Mouse (Mus musculus): ENCODE measurements at regions not wholly inside any gene's neighbourhood (a gene's known extent, or its start where the extent isn't known, plus 50 kb on each side); places are given as distances from the start of the nearest gene placed in this dataset.
A peak's percentile ranks its signal among the peaks of the same experiment; 100 is the strongest.

DNA sequence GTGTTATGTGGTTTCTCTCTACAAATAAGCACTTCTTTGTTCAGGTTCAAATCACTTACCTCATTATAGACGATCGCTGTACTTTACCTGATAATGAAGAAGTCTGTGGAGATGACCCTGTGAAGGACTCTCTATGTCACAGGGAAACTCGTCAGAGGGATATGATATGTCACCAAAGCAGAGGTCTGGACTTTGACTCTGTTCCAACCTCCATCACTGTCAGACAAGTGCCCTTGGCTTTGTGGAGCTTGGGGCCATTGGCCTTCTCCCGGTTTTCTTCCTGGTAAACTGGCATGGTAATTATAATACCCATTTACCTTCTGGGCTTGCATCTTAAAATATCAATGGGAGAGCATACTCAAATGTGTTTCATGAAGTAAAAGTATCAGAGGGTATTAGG, 98.1 kb upstream of the Rxfp2 start:
- Histone ChIP-seq H3K4me2 (replicated peaks; ENCODE audit: low read depth, low read length) (no peak overlapping the region), H3K4me1 (ENCODE audit: insufficient read depth, low read length) (no peaks in the 10 kb centered on the region), H3K36me3 (ENCODE audit: insufficient read depth, low read length) (no peaks in the 10 kb centered on the region), H3K9ac (replicated peaks; ENCODE audit: low read length) (no peak overlapping the region), H3K4me3 (ENCODE audit: low read length) (no peak overlapping the region), H3K27me3 (ENCODE audit: insufficient read depth, low read length) (no peaks in the 10 kb centered on the region), H3K9me3 (ENCODE audit: low read length) (no peaks in the 10 kb centered on the region), H3K27ac (ENCODE audit: low read length) (no peak overlapping the region)
- no peak for ATAC-seq (ENCODE audit: low FRiP score, low TSS enrichment)
- WGBS, result 85% methylated on average over 4 of the region's 4 CpGs

DNA sequence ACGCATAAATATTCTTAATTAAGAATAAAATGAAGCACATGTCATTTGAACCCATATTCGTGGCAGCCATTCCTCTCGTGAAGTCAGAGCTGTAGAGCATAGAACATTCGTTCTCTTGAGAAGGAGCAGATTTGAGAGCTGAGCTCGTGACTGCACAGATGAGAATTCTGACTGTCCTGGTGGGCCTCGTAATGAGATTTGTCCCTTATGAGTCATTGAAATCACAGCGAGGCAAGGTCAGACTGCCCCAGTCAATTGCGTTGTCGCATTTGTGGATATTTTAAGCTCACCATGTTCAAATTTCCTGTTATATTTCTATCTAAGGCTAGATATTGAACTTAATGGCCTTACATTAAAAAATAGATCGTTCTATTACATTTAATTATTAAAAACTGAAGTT, 94.0 kb upstream of the Rxfp2 start:
- WGBS, result 87% methylated on average over 10 of the region's 10 CpGs
- Histone ChIP-seq H3K36me3 (ENCODE audit: insufficient read depth, low read length) (no peaks in the 10 kb centered on the region), H3K4me2 (replicated peaks; ENCODE audit: low read depth, low read length) (no peak overlapping the region), H3K27ac (ENCODE audit: low read length) (no peak overlapping the region), H3K9me3 (ENCODE audit: low read length) (no peaks in the 10 kb centered on the region), H3K4me1 (ENCODE audit: insufficient read depth, low read length) (no peaks in the 10 kb centered on the region), H3K9ac (replicated peaks; ENCODE audit: low read length) (no peak overlapping the region), H3K27me3 (ENCODE audit: insufficient read depth, low read length) (no peaks in the 10 kb centered on the region), H3K4me3 (ENCODE audit: low read length) (no peak overlapping the region)
- no peak for ATAC-seq (ENCODE audit: low FRiP score, low TSS enrichment)

DNA sequence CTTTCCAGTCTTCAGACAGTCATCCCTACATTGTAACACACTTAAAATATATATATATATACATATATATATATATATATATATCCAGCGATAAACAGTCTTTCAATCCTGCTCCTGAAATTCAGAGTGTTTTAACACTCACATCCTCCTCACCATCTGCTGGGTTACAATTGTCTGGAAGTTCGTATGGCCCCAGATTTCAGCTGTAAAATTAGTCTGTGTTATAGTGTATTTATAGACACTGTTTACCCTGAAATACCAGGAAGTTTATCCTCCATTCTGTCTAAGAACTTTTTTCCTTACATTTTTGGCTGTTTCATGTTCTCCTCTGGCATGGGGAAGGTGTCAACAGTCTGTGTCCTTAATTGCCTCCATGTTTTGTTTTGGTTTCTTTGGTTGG, 91.7 kb upstream of the Rxfp2 start:
- no peak overlapping the region for H3K4me3 ChIP-seq (ENCODE audit: low read length)
- no peaks in the 10 kb centered on the region for H3K9me3 ChIP-seq (ENCODE audit: low read length)
- WGBS, result 74% methylated on average over 2 of the region's 2 CpGs
- H3K27ac ChIP-seq (ENCODE audit: low read length), result no peak overlapping the region
- H3K9ac ChIP-seq (replicated peaks; ENCODE audit: low read length), result no peak overlapping the region
- no peak overlapping the region for H3K4me2 ChIP-seq (replicated peaks; ENCODE audit: low read depth, low read length)
- no peak for ATAC-seq (ENCODE audit: low FRiP score, low TSS enrichment)
- H3K27me3 ChIP-seq (ENCODE audit: insufficient read depth, low read length), result no peaks in the 10 kb centered on the region
- no peaks in the 10 kb centered on the region for H3K36me3 ChIP-seq (ENCODE audit: insufficient read depth, low read length)
- no peaks in the 10 kb centered on the region for H3K4me1 ChIP-seq (ENCODE audit: insufficient read depth, low read length)

DNA sequence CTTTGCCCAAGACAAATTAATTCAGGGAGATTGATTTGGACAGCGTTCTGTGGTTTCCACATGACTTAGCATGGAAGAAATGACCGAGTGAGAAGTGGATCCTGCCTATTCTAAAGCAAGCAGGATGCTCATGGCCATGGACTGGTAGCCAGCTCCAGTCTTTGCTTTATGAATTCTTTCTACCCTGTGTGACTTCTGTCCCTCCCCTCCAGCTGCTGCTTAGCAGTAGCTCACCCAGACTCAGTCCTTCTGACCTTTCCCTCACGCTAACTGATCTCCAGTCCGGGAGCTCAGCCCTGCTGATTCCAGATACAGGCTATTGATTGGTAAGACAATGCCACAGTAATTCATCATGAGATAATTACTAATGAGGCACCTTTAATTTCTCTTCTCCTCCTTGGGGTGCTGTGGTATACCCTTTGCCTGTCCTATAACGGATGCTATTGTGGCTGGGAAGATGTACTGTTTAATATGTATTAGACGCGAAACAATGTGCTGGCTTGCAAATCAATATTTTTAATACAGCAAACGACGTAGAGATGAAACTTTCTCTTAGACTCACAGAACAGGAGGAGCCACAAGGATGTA, 86.8 kb upstream of the Rxfp2 start:
- H3K27ac ChIP-seq (ENCODE audit: low read length), result no peak overlapping the region
- H3K36me3 ChIP-seq (ENCODE audit: insufficient read depth, low read length), result no peaks in the 10 kb centered on the region
- H3K27me3 ChIP-seq (ENCODE audit: insufficient read depth, low read length), result no peaks in the 10 kb centered on the region
- no peaks in the 10 kb centered on the region for H3K4me1 ChIP-seq (ENCODE audit: insufficient read depth, low read length)
- H3K9me3 ChIP-seq (ENCODE audit: low read length), result no peaks in the 10 kb centered on the region
- no peak overlapping the region for H3K9ac ChIP-seq (replicated peaks; ENCODE audit: low read length)
- ATAC-seq (ENCODE audit: low FRiP score, low TSS enrichment), result no peak
- 44% methylated on average over 9 of the region's 9 CpGs for WGBS
- H3K4me2 ChIP-seq (replicated peaks; ENCODE audit: low read depth, low read length), result no peak overlapping the region
- H3K4me3 ChIP-seq (ENCODE audit: low read length), result no peak overlapping the region

DNA sequence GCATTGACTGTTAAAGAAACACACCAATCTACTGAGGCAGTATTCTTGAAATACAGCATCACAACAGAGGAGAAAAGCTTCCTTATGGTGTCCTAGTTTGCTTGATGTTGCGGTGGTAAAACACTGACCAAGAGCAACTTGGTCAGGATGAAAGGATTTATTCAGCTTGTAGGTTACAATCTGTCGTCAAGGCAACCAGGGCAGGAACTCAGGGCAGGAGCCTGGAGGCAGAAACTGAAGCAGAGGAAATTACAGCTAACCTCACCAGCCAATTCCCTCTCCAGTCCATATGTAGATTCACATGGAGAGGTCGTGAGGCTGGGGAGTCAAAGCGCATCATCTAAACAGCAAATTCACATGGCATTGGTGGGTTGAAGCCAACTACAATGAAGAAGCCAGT, 86.3 kb upstream of the Rxfp2 start:
- no peaks in the 10 kb centered on the region for H3K9me3 ChIP-seq (ENCODE audit: low read length)
- ATAC-seq (ENCODE audit: low FRiP score, low TSS enrichment), result no peak
- no peak overlapping the region for H3K4me2 ChIP-seq (replicated peaks; ENCODE audit: low read depth, low read length)
- H3K36me3 ChIP-seq (ENCODE audit: insufficient read depth, low read length), result no peaks in the 10 kb centered on the region
- no peak overlapping the region for H3K4me3 ChIP-seq (ENCODE audit: low read length)
- no peak overlapping the region for H3K27ac ChIP-seq (ENCODE audit: low read length)
- WGBS, result 42% methylated on average over 4 of the region's 4 CpGs
- no peaks in the 10 kb centered on the region for H3K27me3 ChIP-seq (ENCODE audit: insufficient read depth, low read length)
- H3K9ac ChIP-seq (replicated peaks; ENCODE audit: low read length), result no peak overlapping the region
- H3K4me1 ChIP-seq (ENCODE audit: insufficient read depth, low read length), result no peaks in the 10 kb centered on the region

DNA sequence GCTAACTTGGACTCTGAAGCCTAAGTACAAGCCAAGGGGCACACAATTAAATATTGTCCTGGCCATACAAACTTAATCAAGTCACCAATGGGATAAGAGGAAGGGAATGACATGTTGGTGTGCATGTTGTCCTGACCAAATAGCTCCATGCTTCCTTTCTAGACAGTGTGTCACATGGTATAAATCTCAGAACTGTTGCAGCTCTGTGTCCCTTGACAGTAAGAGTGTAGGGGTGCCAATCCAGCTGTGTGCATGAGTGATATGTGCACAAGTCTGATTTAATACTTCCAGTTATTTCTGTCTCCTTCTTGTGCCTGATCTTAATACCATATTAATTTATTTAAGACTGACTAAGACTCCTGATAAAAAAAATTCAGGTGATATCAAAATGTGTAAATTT, 72.8 kb upstream of the Rxfp2 start:
- H3K9ac ChIP-seq (replicated peaks; ENCODE audit: low read length), result no peak overlapping the region
- H3K27ac ChIP-seq (ENCODE audit: low read length), result no peak overlapping the region
- H3K9me3 ChIP-seq (ENCODE audit: low read length), result no peaks in the 10 kb centered on the region
- no peak overlapping the region for H3K4me2 ChIP-seq (replicated peaks; ENCODE audit: low read depth, low read length)
- H3K4me1 ChIP-seq (ENCODE audit: insufficient read depth, low read length), result no peaks in the 10 kb centered on the region
- H3K4me3 ChIP-seq (ENCODE audit: low read length), result no peak overlapping the region
- no peaks in the 10 kb centered on the region for H3K27me3 ChIP-seq (ENCODE audit: insufficient read depth, low read length)
- ATAC-seq (ENCODE audit: low FRiP score, low TSS enrichment), result no peak
- no peaks in the 10 kb centered on the region for H3K36me3 ChIP-seq (ENCODE audit: insufficient read depth, low read length)

DNA sequence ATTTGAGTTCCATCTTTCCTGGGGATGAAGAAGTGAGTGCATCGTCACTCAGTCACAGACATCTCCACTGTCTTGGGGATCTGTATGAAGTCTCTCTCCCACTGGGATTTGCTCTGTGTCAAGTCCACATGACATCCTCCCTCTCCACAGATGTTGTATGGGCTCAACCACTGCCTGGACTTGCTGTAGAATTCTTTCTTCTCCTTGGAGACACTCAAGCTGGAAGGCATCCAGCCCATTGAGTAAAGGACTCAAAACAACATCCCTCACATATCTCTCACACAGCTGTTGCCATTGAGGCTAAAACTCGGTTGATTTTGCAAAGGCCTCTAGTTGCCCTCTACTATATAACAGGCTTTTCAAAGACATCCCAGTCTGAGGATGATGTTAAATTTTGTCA, 71.0 kb upstream of the Rxfp2 start:
- WGBS, result 65% methylated on average over 2 of the region's 2 CpGs
- Histone ChIP-seq H3K9ac (replicated peaks; ENCODE audit: low read length) (no peak overlapping the region), H3K27ac (ENCODE audit: low read length) (no peak overlapping the region), H3K4me3 (ENCODE audit: low read length) (no peak overlapping the region), H3K4me1 (ENCODE audit: insufficient read depth, low read length) (no peaks in the 10 kb centered on the region), H3K4me2 (replicated peaks; ENCODE audit: low read depth, low read length) (no peak overlapping the region), H3K27me3 (ENCODE audit: insufficient read depth, low read length) (no peaks in the 10 kb centered on the region), H3K9me3 (ENCODE audit: low read length) (no peaks in the 10 kb centered on the region), H3K36me3 (ENCODE audit: insufficient read depth, low read length) (no peaks in the 10 kb centered on the region)
- no peak for ATAC-seq (ENCODE audit: low FRiP score, low TSS enrichment)

DNA sequence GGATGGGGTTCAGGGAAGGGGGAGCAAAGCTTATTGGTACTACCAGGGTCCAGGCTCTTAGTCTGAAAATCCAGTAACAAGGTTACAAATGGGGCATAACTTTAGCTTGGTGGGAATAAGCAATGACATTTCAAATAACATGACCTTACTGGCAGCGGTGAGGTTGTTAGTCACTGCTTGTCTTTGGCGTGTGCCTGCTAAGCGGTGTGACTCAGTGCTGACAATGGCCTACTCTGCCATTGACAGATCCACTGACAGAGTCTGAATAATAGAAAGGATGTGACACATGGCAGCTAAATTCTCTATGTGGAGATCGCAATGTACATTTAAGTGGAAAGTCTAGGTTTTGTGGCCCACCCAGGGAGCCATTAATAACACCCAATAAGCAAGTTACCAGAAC, 61.5 kb upstream of the Rxfp2 start:
- H3K36me3 ChIP-seq (ENCODE audit: insufficient read depth, low read length), result no peaks in the 10 kb centered on the region
- H3K27me3 ChIP-seq (ENCODE audit: insufficient read depth, low read length), result no peaks in the 10 kb centered on the region
- ATAC-seq (ENCODE audit: low FRiP score, low TSS enrichment), result no peak
- H3K4me3 ChIP-seq (ENCODE audit: low read length), result no peak overlapping the region
- 89% methylated on average over 4 of the region's 4 CpGs for WGBS
- H3K9ac ChIP-seq (replicated peaks; ENCODE audit: low read length), result no peak overlapping the region
- H3K27ac ChIP-seq (ENCODE audit: low read length), result no peak overlapping the region
- no peaks in the 10 kb centered on the region for H3K4me1 ChIP-seq (ENCODE audit: insufficient read depth, low read length)
- H3K9me3 ChIP-seq (ENCODE audit: low read length), result peaks cover 5% of the 10 kb centered on the region
- no peak overlapping the region for H3K4me2 ChIP-seq (replicated peaks; ENCODE audit: low read depth, low read length)

DNA sequence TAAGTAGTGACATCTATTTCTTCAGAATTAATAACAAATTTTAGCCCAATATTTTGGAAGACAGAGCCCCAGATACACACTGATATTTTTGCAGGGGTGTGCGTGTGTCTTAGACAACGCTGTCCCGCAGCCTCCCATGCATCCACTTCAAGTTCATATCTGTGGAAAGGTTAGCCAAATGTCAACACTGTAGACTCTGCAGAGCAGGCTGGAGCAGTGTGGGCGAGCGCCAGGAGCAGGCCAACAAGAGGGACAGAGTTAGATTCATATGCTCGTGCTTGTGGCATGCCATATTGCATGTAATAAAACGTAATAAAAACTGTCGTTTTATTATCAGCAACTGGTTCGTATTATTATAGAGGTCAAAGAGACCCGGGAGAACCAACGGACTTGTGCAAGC, 57.3 kb upstream of the Rxfp2 start:
- Histone ChIP-seq H3K9ac (replicated peaks; ENCODE audit: low read length) (no peak overlapping the region), H3K36me3 (ENCODE audit: insufficient read depth, low read length) (no peaks in the 10 kb centered on the region), H3K4me2 (replicated peaks; ENCODE audit: low read depth, low read length) (no peak overlapping the region), H3K27me3 (ENCODE audit: insufficient read depth, low read length) (no peaks in the 10 kb centered on the region), H3K9me3 (ENCODE audit: low read length) (peaks cover 5% of the 10 kb centered on the region), H3K4me3 (ENCODE audit: low read length) (no peak overlapping the region), H3K4me1 (ENCODE audit: insufficient read depth, low read length) (peaks cover 9% of the 10 kb centered on the region), H3K27ac (ENCODE audit: low read length) (no peak overlapping the region)
- peak; percentile 54; the same call in 1 of the 2 replicates for ATAC-seq (ENCODE audit: low FRiP score, low TSS enrichment)
- WGBS, result 67% methylated on average over 11 of the region's 11 CpGs

DNA sequence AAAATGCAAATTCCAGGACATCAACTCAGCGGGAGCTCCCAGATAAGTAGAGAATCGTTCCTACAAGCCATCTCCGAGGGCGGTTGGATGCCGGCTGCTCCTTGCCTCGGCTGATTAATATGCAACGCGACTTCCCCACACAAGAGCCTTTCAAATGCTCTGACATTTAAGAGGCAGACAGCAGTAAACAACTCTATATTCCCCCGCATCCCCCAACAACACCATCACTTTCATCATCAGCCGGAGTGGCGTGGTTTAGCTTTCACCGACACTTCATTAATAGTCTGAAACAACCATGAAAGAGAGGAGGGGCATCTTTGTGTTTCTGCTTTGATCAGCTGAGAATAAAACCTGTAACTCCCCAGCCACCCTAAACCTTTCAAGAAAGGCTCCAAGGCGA, 53.7 kb upstream of the Rxfp2 start:
- Histone ChIP-seq H3K4me2 (replicated peaks; ENCODE audit: low read depth, low read length) (peak overlapping the region; percentile 43), H3K9me3 (ENCODE audit: low read length) (no peaks in the 10 kb centered on the region; the same call in 1 of the 2 replicates), H3K9ac (replicated peaks; ENCODE audit: low read length) (no peak overlapping the region), H3K4me3 (ENCODE audit: low read length) (peak overlapping the region; percentile 20), H3K36me3 (ENCODE audit: insufficient read depth, low read length) (no peaks in the 10 kb centered on the region), H3K27me3 (ENCODE audit: insufficient read depth, low read length) (no peaks in the 10 kb centered on the region), H3K27ac (ENCODE audit: low read length) (no peak overlapping the region), H3K4me1 (ENCODE audit: insufficient read depth, low read length) (peaks cover 9% of the 10 kb centered on the region)
- 17% methylated on average over 13 of the region's 13 CpGs for WGBS
- ATAC-seq (ENCODE audit: low FRiP score, low TSS enrichment), result no peak

Measured in kidney, embryonic 16.5 days (tissue).